Mouse (Mus musculus) ZHBTc4 (cell line): ENCODE data around the gene Satb2.

Experiments used
- DNase-seq: peaks from one replicate; pipeline ENCODE4 v3.0.0-alpha.2; 2011; ENCODE audit warnings: low read depth, low spot score

The Satb2 gene

DNA sequence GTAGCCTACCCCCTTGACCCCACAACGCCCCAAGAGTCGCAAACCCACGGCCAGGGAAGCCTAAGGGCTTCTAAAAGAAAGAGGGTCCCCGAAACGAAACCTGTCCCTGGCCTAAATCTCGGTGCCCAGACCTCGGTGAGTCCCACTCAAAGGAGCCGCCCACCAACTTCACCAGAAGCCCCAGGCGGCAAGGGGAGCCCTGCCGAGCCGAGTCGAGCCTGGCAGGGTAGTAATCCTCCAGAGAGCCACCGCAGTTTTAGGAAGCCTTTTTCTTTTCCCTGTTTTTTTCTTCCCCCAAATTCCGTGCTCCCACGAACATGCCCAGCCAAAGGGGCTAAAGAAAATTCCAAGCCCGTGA lies 4.9 kb downstream of the Satb2 start:
- no peak for DNase-seq

DNA sequence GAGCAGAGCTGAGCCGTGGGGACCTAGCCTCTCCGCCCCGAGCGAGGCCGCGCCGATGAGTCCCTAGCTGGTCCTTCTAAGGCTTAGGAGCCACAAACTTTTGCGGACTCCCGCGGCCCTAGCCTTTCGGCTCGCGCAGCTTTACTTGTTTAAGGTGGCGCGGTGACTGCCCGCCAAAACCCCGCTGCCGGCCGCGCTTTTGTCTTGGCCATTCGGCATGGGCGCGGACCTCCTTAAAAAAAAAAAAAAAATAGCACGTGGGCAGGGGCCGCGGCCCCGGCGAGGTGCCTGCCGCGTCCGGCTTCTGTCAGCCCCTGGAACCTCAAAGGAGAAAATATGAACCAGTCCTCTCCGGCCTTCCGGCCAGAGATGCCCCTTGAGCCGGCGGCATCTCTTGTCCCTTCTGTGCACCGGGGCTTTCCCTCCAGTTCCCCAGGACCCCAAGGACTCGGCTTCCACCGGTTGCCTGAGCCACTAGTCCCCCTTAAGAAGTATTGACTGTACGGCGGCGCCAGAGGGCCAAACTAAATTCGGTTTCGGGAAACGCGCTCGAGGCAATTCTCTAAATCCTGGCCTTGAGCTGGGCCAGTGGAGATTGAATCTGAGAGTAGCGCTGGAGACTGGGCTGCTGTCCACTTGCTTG lies 5.4 kb downstream of the Satb2 start:
- peak; percentile 94 for DNase-seq

DNA sequence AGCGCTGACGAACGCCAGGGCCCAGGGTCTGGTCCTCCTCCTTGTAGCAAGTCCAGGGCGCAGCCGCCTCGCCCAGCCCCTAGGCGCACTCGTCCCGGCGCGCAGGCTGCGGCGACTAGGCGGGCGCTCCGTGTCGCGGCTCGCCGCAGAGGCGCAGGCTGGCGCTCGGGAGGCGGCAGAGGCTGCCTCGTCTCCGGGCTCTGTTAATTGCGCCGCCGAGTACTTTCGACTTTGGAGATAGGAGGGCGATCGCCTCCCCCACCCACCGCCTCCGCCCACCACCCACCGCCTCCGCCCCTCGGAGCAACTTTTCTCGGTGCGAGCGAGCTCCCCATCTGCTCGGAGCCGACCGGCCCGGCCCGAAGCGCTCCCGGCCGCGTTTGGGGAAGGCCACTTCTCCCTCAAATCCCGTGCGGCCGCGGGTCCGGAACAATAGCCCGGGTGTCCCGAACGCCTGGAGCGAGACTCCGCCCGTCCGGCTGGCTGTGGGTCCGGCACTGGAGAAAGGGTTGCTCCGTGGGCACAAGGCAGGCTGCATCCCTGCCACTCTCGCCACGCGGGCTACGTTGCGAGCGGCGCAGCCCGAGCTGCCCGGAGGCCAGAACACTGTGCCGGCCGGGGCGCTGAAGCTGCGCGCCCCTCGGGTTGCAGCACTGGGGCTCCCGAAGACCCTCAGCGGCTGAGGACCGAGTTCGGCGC lies 6.0 kb downstream of the Satb2 start:
- DNase-seq, result peak; percentile 82

DNA sequence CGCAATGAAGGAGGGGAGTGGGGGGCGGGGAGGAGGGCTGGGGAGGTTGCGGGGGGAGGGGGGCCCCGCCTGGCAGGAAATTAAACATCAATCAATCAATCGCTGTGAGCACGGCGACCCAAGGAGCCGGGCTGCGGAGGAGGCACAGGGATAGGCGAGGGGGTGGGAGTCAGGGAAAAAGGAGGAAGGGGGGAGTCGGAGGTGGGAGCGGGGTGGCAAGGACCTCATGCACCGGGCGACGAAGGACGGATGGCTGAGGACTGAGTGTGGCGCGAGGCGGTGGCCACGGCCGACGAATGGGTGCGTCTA lies 6.6 kb downstream of the Satb2 start:
- no peak for DNase-seq

DNA sequence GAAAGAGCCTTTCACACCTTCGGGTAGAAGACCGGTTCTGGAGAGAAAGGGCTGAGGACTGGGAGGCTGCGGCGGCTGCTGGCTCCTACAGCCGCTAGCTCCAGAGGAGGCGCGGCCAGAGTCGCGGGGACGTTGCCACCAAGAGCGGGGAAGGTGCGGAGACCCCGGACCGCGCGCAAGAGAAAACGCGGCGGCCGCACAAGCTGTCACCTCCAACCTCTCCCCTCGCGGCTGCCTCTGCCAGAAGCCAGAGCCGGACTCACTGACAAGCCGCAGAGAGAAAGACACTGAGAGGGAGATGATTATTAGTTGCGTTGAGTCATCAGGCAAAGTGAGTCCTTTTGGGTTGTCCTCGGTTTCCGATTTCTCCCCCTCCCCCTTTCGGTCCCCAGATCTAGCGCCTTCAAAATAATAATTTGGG lies 7.0 kb downstream of the Satb2 start:
- DNase-seq, result peak; percentile 65

DNA sequence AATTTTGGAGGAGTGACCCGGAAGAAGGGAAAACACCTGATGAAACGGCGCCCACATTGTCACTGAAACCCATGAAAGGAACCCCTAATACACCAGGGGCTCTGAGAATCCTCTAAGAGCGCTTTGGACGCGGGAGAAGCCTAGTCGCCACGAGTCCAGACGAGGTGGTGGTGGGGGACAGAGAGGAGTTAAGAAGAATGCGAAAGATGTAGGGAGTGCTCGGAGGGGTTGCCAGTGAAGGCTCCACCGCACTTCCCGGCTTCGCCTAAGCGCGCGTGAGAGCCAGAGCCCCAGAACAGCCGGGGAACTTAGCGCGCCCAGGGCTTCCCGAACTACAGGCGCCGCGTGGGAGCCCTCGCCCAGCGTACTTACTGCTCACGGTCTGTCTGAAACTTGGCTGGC lies 7.7 kb downstream of the Satb2 start:
- peak; percentile 72 for DNase-seq

DNA sequence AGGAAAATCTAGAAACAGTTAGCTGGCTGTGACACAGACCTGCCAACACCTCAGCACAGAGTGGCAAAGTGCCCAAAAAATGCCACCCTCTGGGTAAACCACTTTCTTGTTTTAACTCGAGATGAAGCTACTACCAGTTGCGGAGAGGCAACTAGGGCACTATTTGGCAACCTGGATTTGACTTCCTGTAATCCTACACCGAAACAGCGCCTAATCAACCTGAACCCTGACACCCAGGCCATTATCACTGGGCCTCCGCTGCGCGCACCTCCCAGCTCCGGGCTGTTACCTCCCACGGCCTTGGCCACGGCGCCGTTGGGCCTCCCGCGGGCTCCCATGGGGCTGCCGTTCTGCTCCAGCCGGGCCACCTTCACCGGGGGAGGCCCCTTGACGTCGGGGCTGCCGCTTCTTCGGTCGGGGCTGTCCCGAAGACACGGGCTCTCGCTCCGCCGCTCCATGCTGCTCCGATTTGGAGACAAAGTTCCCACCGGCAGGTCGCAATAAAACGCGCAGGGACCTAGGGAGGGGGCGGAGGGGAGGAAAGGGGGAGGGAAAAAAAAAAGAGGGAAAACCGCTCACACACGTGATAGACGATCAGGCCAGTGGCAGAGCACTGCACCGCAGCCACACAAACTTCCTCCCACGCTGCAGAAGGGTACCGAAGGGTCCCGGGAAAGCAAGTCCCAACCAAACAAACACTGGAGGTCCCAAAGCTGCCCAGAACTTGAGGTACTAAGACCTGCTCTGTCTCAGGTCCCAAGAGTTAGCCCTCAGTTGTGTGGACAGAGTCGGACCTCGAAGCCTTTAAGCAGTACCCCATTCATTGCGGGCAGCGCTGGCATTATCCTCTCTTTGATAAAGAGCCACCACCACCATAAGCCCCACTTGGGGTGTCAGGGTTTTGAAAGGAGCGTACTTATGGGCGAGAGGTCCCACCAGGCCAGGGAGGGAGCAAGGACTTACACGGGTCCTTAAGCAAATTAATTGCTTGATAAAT lies 8.8 kb downstream of the Satb2 start:
- DNase-seq, result peak; percentile 63

DNA sequence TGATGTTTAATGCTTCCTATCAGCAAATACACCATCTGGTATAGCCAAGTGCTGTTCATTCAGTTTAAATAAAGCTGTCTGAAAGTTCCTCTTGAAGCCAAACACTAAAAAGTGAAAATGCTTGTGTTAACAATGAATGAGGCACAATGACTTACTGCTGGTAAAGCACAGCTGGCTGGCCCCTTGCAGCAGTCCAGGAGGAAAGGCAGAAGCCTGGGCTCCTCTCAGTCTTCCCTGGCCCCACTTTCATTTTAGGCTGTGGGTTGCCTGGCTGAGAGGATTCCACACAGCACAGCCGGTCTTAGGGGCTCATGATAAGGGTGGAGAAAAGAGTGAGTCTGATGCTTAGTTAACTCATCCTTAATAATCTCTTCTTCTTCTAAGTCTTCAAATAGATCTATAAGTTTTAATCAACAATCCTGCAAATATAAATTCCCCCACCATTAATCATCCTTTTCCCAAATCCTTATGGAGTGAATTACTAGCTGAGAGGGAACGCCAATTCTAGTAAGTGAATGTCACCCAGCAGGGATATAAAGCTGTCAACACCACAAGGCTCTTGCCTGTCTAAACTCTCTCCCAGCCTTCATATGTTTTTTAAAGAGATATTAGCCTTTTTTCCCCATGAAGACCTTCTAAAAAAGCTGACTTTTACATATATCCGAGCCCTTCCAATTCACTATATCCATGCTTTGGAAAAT lies 12.4 kb downstream of the Satb2 start:
- no peak for DNase-seq

DNA sequence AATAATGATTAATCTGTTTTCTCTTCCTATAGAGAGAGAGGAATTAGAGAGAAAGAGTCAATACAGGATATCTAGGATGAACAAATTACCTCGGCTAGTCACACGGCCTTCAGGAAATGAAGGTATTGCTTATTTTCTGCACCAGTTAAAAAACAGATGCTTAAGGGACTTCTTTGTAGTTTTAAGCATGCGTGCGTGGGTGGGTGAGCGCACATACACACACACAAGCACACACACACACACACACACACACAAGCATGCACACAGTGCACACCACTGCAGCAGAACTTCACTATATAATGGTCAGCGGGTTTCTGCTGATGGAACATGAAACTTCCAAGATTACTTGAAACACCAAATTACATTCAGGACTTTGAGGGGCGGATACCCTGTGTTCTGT lies 14.0 kb downstream of the Satb2 start:
- DNase-seq, result no peak

DNA sequence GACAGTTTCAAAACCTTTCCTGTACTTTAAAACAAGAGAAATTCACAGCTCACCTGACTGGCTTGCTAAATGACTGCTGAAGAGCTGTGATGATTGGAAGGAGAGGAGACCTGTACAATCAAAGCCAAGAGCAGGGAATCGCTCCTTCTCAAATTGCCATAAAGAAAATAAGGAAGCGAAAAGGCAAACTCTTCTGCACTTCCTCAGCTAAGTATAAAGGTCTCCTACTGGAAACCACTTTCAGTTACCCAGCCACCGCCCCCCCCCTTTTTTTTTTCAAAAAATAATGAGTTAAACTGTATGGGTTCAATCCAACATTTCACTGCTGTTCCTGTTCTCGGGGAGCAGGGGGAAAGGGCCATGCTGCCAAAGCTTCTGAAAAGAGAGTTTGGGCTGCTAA lies 15.2 kb downstream of the Satb2 start:
- no peak for DNase-seq

DNA sequence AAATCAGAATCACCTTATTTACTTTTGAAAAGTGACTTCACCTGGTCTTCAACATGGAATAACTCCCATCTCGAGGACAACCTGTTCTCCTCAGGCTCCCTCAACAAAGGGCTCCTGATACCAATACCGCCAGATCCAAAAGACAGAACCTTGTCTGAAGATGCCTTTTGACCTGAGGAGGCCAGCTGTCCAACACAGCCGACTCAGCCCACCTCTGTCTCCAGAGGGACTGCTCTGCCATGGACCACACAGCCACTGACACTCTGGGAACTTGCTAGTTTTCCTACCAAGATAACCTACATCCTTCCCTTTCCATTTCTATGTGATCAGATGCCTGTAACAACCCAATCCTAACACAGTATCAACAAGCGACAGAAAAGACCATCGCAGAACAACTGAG lies 19.5 kb downstream of the Satb2 start:
- no peak for DNase-seq

DNA sequence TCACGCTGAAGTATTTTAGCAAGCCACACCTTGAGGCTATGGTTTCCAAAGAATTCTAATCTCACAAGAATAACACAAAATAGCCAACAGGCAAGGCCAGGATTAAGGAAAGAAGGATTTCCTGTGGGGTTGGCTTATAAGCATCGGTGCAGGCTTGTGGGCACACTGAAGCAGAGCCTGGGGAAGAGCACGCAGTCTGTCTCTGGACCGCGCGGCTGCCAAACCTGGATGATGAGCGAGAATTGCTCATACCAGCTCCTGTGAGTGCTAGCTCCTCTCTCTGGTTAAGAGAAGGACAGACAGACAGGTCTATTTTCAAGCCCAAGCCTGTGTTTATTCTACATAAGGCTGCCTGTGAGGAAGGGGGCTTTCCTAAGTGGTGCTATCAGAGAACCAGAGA lies 20.5 kb downstream of the Satb2 start:
- no peak for DNase-seq

DNA sequence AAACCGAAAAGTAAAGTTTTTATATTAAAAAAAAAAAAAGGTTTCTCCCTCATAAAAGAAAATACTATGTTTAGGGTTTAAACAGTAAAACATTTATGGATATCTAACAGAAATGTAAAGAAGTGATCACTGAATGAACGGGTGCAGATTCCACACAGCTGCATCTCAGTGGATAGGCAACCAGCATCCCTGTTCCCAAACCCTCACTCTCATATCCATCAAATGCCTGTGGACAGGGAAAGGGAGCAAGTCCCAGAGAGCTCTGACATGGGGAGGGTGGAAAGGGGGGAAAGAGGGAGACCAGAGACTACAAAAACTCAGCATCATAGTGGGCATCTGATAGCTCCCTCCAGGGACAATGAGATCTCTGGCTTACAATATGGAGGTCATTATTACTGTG lies 21.6 kb downstream of the Satb2 start:
- DNase-seq, result no peak

DNA sequence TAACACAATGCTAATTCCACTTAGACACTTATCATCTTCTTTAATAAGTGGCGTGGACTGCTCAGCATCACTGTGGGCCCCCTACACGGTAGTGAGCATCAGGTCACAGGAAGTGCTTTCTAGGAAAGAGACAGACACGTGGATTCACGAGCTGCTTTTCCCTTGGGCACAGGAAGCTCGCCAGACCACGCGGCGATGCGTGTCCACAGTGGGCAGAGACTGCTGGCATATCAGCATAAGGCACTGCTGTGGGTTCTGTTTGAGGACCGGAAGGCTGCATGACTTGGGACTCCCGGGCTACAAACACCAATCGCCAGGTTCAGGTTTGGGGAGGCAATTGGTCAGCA lies 22.7 kb downstream of the Satb2 start:
- peak; percentile 34 for DNase-seq

DNA sequence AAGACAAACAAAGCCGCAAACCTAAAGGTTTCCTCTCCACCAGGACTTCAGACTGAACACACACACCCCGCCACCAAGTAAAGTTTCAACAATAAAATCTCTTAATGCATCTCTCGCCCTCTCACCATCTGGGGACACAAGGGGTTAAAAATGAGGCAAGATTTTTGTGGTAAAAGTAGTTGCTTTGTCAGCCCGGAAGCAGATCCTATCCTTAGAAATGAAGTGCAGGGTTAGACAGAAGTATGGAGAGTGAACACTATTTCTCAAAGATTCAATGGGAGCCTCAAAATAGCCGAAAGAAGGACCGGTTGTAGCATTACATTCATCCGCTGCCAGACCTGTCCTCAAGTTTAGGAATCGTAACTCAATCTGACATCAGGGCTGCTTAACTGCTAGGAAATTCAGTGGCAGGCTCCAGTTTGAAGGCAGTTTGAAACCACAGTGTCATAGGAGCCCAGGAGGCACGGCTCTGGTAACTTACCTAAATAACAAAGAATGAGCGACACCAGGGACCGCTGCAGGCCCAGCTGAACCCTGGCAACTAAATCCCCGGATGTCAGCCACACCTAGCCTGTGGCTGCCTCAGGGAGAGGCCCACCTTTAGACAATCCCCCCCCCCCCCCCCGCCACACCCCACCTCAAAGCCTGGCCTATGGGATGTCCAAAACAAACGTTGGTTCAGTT lies 23.3 kb downstream of the Satb2 start:
- DNase-seq, result peak; percentile 74

DNA sequence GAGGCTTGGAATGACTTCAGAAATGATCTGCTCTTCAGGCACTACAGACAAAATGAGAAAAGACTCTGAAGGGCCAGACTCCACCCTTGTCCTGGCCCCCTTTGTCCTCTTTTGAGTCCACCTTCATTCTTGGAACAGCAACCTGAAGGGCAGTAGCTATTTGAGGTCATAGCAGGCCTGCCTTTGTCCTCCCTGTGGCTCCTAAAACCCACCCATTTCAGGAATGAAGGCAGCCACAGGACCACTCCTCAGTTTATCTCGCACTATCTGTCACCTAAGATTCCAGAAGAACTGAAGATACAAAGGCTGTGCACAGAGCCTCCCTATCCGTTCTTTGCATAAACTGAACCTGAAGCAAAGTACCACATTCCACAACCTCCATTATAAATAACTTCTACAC lies 24.9 kb downstream of the Satb2 start:
- DNase-seq, result peak; percentile 80

DNA sequence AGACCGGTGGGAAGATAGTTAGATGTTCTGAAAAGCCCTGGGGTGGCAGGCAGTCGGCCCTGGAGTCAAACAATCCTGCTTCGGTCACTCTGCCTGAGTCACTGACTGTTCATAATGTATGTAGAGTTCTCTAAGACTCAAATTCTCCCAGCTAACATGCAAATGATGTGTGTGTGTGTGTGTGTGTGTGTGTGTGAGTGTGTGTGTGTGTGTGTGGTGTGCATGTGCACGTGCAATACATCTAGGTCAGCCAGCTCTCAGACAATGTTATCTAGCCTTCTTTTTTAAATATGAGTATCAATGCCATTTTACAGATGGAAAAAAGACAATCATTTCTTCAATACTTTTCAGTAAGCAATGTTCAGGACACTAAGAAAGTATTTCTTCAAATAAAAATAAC lies 26.5 kb downstream of the Satb2 start:
- DNase-seq, result no peak

DNA sequence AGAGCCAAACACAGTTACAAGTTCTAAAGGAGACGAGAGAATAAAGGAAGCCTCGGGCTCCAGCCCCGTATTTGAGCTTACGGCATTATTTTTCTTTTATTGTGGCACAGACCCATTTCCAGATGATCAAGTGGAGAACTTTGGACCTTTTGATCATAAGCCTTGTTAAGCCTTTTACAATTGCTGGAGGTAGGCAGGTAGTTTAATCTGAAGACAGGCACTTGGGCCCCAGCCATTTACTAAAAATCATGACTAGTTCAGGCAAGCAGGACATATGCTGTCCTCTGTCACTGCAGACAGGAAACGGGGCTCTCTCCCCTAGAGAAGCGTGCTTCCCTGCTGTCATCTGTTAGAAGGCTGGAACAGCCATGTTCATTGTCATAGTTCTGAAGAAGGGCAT lies 26.9 kb downstream of the Satb2 start:
- DNase-seq, result no peak

DNA sequence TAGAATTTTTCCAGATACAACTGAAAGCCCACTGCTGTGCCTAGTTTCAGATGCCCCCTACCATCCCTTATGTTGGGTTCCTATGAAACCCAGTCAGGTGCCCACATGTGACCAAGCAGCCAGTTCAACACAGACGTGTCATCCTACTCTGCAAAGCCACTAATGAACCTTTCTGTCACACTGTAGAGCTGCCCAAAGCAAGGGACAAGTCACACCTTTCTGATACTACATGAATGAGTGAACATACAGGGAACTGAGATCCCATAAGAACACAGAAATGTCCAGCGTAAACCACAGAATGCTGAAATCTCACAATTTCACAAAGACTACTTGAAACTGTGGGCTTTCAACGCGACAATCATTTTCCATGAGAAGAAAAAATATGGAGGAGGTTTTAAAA lies 39.0 kb downstream of the Satb2 start:
- DNase-seq, result no peak

DNA sequence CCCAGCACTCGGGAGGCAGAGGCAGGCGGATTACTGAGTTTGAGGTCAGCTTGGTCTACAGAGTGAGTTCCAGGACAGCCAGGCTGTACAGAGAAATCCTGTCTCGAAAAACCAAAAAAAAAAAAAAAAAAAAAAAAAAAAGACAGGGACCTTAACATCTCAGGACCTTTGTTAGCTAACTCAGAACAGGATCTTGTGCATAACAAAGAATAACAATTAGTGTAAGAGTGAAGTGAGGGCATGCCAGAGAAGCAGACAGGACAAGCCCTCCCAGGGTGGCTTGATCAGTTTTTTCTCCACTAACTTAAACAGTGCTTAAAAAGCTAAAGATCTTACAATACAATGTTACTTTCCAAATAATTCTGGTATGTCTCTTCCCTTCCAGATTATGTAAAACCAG lies 40.0 kb downstream of the Satb2 start:
- peak; percentile 53 for DNase-seq

DNA sequence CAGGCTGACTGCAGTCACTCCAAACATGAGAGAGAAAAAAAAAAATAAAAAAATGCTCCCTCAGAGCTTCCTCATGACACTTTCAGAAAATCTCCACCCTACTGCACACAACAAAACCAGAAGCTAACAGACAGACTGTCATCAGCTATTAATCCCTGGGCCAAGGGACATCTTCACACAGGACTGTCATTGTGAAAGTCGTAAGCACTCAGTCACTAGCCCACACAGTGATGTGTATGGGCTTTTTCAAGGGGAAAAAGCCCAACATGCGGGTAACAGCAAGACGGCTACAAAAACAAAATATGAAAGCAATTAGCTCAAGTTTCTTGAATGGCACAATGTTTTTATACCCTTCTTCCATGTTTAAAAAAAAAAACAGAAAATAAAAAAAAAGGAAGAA lies 41.9 kb downstream of the Satb2 start:
- no peak for DNase-seq

DNA sequence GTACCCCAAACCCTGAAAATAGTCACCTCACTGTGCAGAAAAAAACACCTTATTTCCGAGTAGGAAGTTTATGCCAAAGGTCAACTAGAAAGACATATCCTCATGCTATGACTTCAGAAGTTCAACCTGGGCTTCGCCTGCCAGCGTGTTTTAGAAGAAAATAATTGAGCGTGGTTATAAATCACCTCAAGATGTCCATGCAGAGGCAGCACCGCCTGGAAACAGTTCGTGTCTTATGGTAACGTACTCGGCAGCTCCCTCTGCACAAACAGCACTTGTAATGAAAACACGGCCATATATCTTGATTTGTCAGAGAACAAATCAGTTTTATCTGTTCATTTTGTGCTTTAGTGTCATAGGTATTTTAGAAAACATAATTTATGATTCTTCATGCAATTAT lies 44.6 kb downstream of the Satb2 start:
- DNase-seq, result no peak
